Mouse (Mus musculus) lung, adult 2 months (tissue): ENCODE data around the gene Npas3.

ENCODE experiments used
- CTCF ChIP-seq: fragments of 200-500 bp; IDR thresholded peaks from 2 replicates; pipeline ENCODE4 v1.5.1; 2011; ENCODE audit warnings: mild to moderate bottlenecking, low read length, control low read depth; ENCODE audit not compliant: insufficient read depth
- POLR2A ChIP-seq: fragments of 200-500 bp; IDR thresholded peaks from 2 replicates; pipeline ENCODE4 v1.6.1; 2011; ENCODE audit warnings: low read depth, mild to moderate bottlenecking, control low read depth, low read length, borderline replicate concordance; ENCODE audit errors: extremely low read depth

- TF ChIP-seq POLR2A = no peak
- no peak for TF ChIP-seq CTCF
Observed at GRCm38 (mm10) chr12:53328257-53328736, 79.8 kb downstream of the Npas3 start.
